Mouse (Mus musculus) midbrain, embryonic 10.5 days (tissue): ENCODE data around the gene Col24a1. TPM values are rescaled to one million over a fixed set of nuclear protein-coding genes. Genes with fewer than 3 reads are reported as not detected.

Experiments used
- DNase-seq: peaks from one replicate; pipeline ENCODE4 v3.0.0-alpha.2; 2017; ENCODE audit warnings: low spot score
- H3K27ac ChIP-seq: fragments of 300-500 bp; sonication (generic); replicated peaks from 2 replicates; pipeline ENCODE4 v1.5.1; 2016; ENCODE audit warnings: mild to moderate bottlenecking
- H3K27me3 ChIP-seq: fragments of 300-500 bp; sonication (generic); 2 replicates; pipeline ENCODE4 v1.6.1; 2016; ENCODE audit warnings: low read depth, mild to moderate bottlenecking; ENCODE audit not compliant: poor library complexity, severe bottlenecking
- H3K36me3 ChIP-seq: fragments of 300-500 bp; sonication (generic); 2 replicates; pipeline ENCODE4 v1.6.1; 2016; ENCODE audit warnings: mild to moderate bottlenecking, moderate library complexity
- H3K4me1 ChIP-seq: fragments of 300-500 bp; sonication (generic); 2 replicates; pipeline ENCODE4 v1.6.1; 2016
- H3K4me3 ChIP-seq: fragments of 300-500 bp; sonication (generic); 2 replicates; pipeline ENCODE4 v1.5.1; 2016; ENCODE audit warnings: mild to moderate bottlenecking, moderate library complexity
- H3K9me3 ChIP-seq: fragments of 300-500 bp; sonication (generic); replicated peaks from 2 replicates; pipeline ENCODE4 v1.6.1; 2016; ENCODE audit warnings: mild to moderate bottlenecking
- WGBS: fragments of 180-500 bp; shearing (Covaris S2); methylation state at CpG from one replicate; pipeline ENCODE4 v1.1.7; 2016; 5-methylcytosine and 5-hydroxymethylcytosine counted together
- polyA plus RNA-seq: library from polyadenylated mRNA; unstranded; fragments of >200 nt; fragmentation: Nextera tagmentation; extraction: Ambion mirVana; gene quantifications from 2 replicates; pipeline ENCODE4 v1.2.1, GENCODE M21; 2016

Gene Col24a1
- 0.75 and 0.98 TPM in 2 replicates for polyA plus RNA-seq

- DNase-seq = peak; percentile 70
- Histone ChIP-seq H3K27ac (peak within 1 kb of the TSS; percentile 77), H3K4me3 (peak within 1 kb of the TSS; percentile 63), H3K36me3 (no peaks in the 10 kb centered on the region), H3K27me3 (peaks cover 7% of the 10 kb centered on the region), H3K4me1 (peaks cover 22% of the 10 kb centered on the region), H3K9me3 (no peaks in the 10 kb centered on the region)
- under 1% methylated on average over 22 of the region's 22 CpGs for WGBS
Observed at GRCm38 (mm10) chr3:145292337-145293134, at the start of gene Col24a1. TSS of gene Col24a1 (plus strand) at chr3:145292472.

GRCm38 (mm10) chr3:145248040-145248439, 44.2 kb upstream of the Col24a1 start:
- Histone ChIP-seq H3K9me3 (no peaks in the 10 kb centered on the region), H3K4me1 (no peaks in the 10 kb centered on the region), H3K4me3 (no peak overlapping the region), H3K27ac (no peak overlapping the region), H3K36me3 (no peaks in the 10 kb centered on the region), H3K27me3 (no peaks in the 10 kb centered on the region)
- DNase-seq = no peak
- WGBS = 87% methylated on average over 2 of the region's 2 CpGs

GRCm38 (mm10) chr3:145253066-145253465, 39.2 kb upstream of the Col24a1 start:
- Histone ChIP-seq H3K27me3 (no peaks in the 10 kb centered on the region), H3K9me3 (no peaks in the 10 kb centered on the region)
- no peak for DNase-seq

GRCm38 (mm10) chr3:145254764-145255396, 37.4 kb upstream of the Col24a1 start:
- no peak for DNase-seq
- Histone ChIP-seq H3K36me3 (no peaks in the 10 kb centered on the region), H3K9me3 (no peaks in the 10 kb centered on the region), H3K4me3 (no peak overlapping the region), H3K27ac (no peak overlapping the region), H3K4me1 (no peaks in the 10 kb centered on the region), H3K27me3 (no peaks in the 10 kb centered on the region)
- WGBS = 90% methylated on average over 3 of the region's 3 CpGs

More at GRCm38 (mm10) chr3:145253066-145253465, 39.2 kb upstream of the Col24a1 start:
- 87% methylated on average over 5 of the region's 5 CpGs for whole genome bisulfite sequencing
- no peak overlapping the region for H3K27ac ChIP-seq
- no peaks in the 10 kb centered on the region for H3K36me3 ChIP-seq
- H3K4me1 ChIP-seq = no peaks in the 10 kb centered on the region
- no peak overlapping the region for H3K4me3 ChIP-seq

GRCm38 (mm10) chr3:145256647-145257046, 35.6 kb upstream of the Col24a1 start:
- Histone ChIP-seq H3K27me3 (no peaks in the 10 kb centered on the region), H3K36me3 (no peaks in the 10 kb centered on the region), H3K4me1 (no peaks in the 10 kb centered on the region), H3K4me3 (no peak overlapping the region), H3K27ac (no peak overlapping the region), H3K9me3 (no peaks in the 10 kb centered on the region)
- 91% methylated on average over 7 of the region's 7 CpGs for WGBS
- DNase-seq = no peak

- Histone ChIP-seq H3K4me3 (no peak overlapping the region), H3K36me3 (no peaks in the 10 kb centered on the region), H3K27ac (no peak overlapping the region), H3K4me1 (no peaks in the 10 kb centered on the region), H3K9me3 (no peaks in the 10 kb centered on the region), H3K27me3 (no peaks in the 10 kb centered on the region)
- WGBS = 84% methylated on average over 6 of the region's 6 CpGs
- no peak for DNase-seq
Observed at GRCm38 (mm10) chr3:145259678-145260077, 32.6 kb upstream of the Col24a1 start.

GRCm38 (mm10) chr3:145263131-145263530, 29.1 kb upstream of the Col24a1 start:
- no peak overlapping the region for H3K27ac ChIP-seq
- 86% methylated on average over 4 of the region's 4 CpGs for WGBS

GRCm38 (mm10) chr3:145268066-145268465, 24.2 kb upstream of the Col24a1 start:
- WGBS = 93% methylated on average over 7 of the region's 7 CpGs
- H3K4me3 ChIP-seq = no peak overlapping the region
- no peak overlapping the region for H3K27ac ChIP-seq
- DNase-seq = no peak
- H3K9me3 ChIP-seq = no peaks in the 10 kb centered on the region
- no peaks in the 10 kb centered on the region for H3K27me3 ChIP-seq
- H3K4me1 ChIP-seq = no peaks in the 10 kb centered on the region
- H3K36me3 ChIP-seq = no peaks in the 10 kb centered on the region

More at GRCm38 (mm10) chr3:145263131-145263530, 29.1 kb upstream of the Col24a1 start:
- no peak for DNase-seq
- Histone ChIP-seq H3K4me3 (no peak overlapping the region), H3K27me3 (no peaks in the 10 kb centered on the region), H3K9me3 (no peaks in the 10 kb centered on the region), H3K36me3 (no peaks in the 10 kb centered on the region), H3K4me1 (no peaks in the 10 kb centered on the region)

GRCm38 (mm10) chr3:145274191-145274590, 18.1 kb upstream of the Col24a1 start:
- Histone ChIP-seq H3K27ac (no peak overlapping the region), H3K9me3 (no peaks in the 10 kb centered on the region), H3K27me3 (no peaks in the 10 kb centered on the region), H3K36me3 (no peaks in the 10 kb centered on the region), H3K4me3 (no peak overlapping the region), H3K4me1 (no peaks in the 10 kb centered on the region)
- 91% methylated on average over 6 of the region's 6 CpGs for WGBS
- no peak for DNase-seq

- H3K27ac ChIP-seq = peak overlapping the region; percentile 77; the same call in 1 of the 2 replicates
- DNase-seq = peak; percentile 35
- 7% methylated on average over 9 of the region's 9 CpGs for WGBS
- H3K9me3 ChIP-seq = no peaks in the 10 kb centered on the region
- H3K27me3 ChIP-seq = peaks cover 7% of the 10 kb centered on the region
- no peaks in the 10 kb centered on the region for H3K36me3 ChIP-seq
- peak overlapping the region; percentile 63 for H3K4me3 ChIP-seq
- peaks cover 22% of the 10 kb centered on the region for H3K4me1 ChIP-seq
Observed at GRCm38 (mm10) chr3:145293207-145293606, 935 bp downstream of the Col24a1 start.

- DNase-seq = no peak
- H3K36me3 ChIP-seq = no peaks in the 10 kb centered on the region
- peaks cover 7% of the 10 kb centered on the region for H3K27me3 ChIP-seq
- WGBS = 72% methylated on average over 12 of the region's 12 CpGs
- peaks cover 22% of the 10 kb centered on the region for H3K4me1 ChIP-seq
- no peaks in the 10 kb centered on the region for H3K9me3 ChIP-seq
- H3K27ac ChIP-seq = no peak overlapping the region
- peak overlapping the region; percentile 63 for H3K4me3 ChIP-seq
Observed at GRCm38 (mm10) chr3:145293623-145294307, 1.5 kb downstream of the Col24a1 start.

DNA sequence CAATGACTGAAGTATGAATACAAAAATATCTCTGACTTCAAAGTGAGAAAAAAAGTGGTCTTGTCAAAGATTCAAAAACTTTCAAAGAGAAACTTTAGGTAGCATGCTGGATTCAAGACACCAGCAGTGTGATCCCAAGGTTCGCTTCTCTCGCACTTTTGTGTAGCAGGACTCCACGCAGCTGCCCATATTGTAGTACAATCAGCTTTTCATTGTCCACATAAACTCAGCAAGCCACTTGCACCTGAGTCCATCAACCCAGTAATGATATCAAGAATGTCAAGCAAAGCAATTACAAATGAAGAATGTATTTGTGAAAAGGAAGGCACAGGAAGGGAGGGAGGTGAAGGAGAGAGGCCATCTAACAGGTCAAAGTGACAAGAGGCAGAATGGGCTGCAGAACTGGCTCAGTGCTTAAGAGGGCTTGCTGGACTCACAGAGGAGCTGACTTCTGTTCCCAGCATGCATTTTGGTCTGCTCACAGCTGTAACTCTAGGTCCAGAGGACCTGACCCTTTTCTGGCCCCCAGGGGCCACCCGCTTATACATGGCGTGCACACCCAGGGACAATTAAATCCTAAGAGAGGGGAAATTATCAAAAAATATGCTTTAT, 7.8 kb downstream of the Col24a1 start:
- Histone ChIP-seq H3K9me3 (no peaks in the 10 kb centered on the region), H3K27ac (no peak overlapping the region), H3K4me3 (no peak overlapping the region), H3K4me1 (no peaks in the 10 kb centered on the region), H3K27me3 (no peaks in the 10 kb centered on the region), H3K36me3 (no peaks in the 10 kb centered on the region)
- DNase-seq = no peak
- 92% methylated on average over 5 of the region's 5 CpGs for WGBS
